Mouse (Mus musculus): ENCODE results near the gene Prkag2. TPM values are rescaled to one million over a fixed set of nuclear protein-coding genes. Genes with fewer than 3 reads are reported as not detected.

Prkag2 gene
- total RNA-seq (2014; fragmentation: Nextera tagmentation): 27.3 and 27.5 TPM in 2 replicates
- total RNA-seq (2017): 18.2 and 22.7 TPM in 2 replicates

DNA sequence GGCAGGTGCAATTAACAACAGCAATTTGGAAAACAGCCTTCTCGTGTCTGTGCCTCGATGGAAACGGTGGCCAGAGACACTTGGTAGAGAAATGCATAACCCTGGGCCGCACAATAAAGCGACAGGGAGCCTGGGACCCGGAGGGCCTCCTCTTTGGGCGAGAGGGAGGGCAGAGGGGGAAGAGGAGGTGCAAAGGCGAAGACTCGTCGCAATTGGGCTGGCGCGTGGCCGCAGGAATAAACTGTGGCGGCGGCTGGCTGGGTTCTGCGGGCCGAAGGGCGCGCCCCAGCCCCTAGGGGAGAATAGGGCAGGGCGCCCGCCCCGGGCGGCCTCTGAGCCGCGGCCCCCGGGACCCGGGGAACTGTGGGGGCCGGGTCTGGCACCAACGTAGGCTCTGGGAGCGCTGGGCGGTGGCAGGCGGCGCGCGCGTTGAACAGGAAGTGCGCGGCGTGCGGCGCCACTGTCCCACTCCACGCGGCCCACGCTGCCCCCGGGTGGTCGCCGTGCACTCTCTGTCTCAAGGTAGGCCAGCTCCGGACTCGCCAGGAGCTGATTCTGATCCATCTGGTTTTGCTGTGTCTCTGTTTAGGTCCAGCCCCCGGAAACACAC is at the start of gene Prkag2:
Prkag2 (minus strand) TSS at position 127 of the 610 bp plus-strand sequence.
- ATAC-seq (replicated peaks; ENCODE audit: poor library complexity, severe bottlenecking): peak; percentile 46

DNA sequence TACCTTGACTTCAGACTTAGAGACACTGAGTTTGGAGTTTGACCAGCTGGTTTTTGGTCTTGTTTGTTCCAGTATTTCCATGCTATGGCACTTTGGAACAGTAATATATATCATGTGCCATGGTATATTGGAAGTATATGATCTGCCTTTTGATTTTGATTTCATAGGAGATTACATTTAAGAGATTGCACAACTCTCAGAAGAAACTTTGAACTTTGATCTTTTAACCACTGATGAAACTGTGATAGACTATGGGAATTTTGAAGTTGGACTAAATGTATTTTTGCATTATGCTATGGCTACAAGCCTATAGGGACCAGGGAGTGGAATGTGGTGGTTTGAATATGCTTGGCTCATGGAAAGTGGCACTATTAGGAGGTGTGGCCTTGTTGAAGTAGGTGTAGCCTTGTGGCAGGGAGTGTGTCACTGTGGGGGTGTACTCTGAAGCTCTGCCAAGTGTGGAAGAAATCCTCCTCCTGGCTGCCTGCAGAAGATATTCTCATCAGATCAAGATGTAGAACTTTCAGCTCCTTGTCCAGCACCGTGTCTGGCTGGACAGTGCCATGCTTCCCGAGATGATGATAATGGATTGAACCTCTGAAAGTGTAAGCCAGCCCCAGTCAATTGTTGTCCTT is 49.0 kb upstream of the Prkag2 start:
- ATAC-seq (replicated peaks; ENCODE audit: poor library complexity, severe bottlenecking): no peak

DNA sequence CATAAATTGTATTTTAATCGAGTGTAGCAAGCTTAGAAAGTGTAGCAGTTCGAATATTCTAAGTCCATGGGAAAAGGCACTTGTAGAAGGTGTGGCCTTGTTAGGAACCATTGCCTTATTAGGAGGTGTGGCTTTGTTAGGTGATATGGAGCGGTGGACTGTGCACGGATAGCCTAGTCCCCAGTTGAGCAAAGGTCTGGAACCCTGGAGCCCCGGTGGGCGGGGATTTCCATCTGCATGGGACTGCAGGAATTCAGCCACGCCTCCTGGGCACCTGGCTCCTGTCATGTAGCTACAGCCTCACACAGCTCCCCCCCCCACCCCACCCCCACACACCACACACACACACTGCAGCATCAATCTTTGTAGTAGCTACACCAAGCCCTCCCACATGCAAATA is 46.3 kb upstream of the Prkag2 start:
- ATAC-seq (replicated peaks; ENCODE audit: poor library complexity, severe bottlenecking): no peak

DNA sequence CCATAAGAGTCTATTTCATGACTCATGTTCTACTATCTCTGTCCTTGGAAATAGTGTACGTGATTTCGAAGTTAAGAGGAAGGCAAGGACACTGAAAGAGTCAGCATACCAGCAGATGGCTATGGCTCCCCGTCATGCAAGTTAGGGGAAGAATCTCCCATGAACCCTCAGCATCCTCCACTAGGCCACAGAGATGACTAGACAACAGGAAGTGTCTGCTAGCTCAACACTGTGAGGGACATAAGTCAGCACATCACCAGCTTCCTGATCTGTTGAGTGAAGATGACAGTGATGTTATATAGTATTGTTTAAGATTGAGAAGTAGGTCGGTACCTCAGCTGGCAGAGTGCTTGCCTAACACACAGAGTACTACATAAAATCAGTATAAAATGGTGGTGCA is 27.4 kb upstream of the Prkag2 start:
- peak; percentile 42 for ATAC-seq (replicated peaks; ENCODE audit: poor library complexity, severe bottlenecking)

DNA sequence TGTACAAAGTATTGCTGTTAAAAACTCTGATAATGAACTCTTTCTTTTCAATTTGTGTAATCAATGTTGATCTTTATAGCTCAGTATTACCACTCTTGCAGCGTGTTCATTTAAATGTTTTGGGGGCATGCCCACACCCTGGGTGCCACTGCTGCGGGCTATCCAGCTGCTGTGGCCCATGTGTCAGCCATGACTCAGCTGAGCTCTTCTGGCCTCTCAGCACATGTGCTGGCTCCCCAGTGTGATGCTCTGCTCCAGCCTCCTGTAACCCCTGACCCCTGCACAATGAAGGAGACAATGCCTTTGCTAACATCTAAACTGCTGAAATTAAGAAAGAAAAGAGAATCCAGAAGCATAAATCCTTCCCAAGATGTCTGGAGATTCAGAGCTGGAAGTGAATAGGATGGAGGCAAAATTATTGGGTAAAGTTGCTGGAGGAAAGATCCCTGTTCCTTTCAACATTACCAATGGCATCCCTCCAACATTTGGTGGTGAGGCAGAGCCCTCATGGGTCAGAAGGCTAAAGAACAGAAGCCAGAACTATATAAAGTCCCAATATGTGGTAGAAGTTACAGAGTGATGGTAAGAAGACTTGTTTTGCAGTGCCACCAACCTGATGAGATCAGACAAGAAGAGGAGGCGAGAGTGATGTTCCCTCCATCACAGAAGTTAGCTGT is 25.6 kb upstream of the Prkag2 start:
- no peak for ATAC-seq (replicated peaks; ENCODE audit: poor library complexity, severe bottlenecking)

DNA sequence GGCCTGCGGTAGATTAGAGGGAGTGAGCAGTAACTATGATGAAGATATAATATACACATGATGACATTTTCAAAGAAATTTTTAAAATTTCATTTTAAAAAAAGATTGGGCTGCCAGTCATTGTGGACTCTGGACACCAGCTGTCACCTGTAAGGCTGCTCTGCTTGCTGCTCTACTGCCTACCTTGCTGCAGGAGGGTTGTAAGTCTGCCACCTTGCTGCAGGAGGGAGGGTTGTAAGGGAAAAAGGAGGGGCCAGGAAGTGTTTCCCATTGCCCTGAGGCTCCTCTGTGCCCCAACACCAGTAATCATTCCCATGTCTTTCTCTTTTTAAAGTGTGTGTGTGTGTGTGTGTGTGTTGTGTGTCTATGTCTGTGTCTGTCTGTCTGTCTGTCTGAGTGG is 22.1 kb upstream of the Prkag2 start:
- ATAC-seq (replicated peaks; ENCODE audit: poor library complexity, severe bottlenecking): no peak

DNA sequence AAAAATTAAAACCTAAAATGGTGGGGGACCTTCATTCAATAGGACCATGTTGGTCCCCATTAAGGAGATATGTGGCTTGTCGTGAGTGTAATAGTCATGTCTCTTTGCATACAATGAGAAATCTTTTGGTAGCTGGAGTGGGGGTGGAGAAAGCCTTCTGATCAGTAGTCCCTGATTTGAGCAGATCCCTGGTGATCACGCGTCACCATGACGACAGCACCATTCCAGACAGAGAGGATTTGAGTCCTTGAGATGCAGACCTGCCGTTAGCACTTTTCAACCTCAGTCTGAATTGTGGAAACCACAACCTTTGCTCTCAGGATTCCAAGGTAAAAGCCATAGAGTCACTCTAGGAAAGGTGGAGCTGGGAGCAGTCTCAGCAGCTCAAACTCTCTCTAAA is 18.7 kb upstream of the Prkag2 start:
- ATAC-seq (replicated peaks; ENCODE audit: poor library complexity, severe bottlenecking): no peak

DNA sequence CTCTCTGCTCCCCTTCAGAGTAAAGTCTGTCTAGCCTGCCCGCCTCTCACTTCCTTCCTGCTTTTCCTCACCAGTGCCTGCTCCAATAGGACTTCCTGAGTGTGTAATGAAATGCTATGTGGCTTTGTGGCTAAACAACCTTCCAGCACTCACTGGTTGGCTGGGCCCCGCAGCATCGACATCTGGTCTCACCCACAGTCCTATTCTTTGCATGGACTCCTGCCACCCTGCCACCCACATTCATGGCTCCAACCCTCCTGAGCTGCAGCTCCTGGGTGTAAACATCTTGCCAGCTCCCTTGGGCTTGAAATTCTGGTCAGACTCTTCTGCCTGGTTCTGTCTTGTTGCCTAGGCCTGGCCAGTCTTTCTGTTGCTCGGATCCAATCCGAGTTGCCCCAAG is 15.6 kb upstream of the Prkag2 start:
- ATAC-seq (replicated peaks; ENCODE audit: poor library complexity, severe bottlenecking): peak; percentile 91

DNA sequence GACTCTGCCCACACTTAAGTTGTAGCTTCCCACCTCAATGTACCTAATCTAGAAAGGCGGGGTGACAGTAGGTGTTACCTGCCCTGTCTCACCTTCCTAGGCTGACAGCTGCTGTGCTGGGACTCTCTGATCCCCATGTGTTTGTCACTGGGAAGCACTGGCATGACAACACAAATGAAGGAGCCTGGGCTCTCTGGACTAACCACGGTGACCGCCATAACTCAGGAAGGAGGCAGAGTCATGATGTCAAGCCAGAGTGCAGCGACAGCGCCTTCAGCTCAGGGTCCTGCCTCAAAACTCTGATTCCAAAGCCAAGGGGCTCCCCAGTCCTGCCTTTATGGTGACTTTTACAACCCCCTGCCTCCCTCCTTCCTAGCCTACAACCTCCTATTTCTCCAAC is 14.8 kb upstream of the Prkag2 start:
- ATAC-seq (replicated peaks; ENCODE audit: poor library complexity, severe bottlenecking): 0 out of 2 replicates have a peak, but pooled peaks have one; percentile 20

DNA sequence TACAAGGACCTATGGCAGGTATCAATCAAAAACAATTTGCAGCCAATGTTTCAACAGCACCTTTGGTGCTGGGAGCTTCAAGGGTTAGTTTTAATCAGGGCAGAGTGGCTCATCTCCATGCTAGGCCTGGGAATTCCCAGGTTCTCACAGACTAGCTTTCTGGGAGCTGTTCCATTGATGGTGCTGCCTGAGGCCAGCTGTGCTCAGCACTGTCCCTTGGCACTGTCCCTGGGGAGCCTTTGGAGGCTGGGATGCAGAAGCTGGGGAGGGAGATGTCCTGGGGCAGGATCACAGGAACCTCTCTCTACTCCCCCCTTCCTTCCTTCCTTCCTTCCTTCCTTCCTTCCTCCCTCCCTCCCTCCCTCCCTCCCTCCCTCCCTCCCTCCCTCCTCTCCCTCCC is 13.7 kb upstream of the Prkag2 start:
- ATAC-seq (replicated peaks; ENCODE audit: poor library complexity, severe bottlenecking): no peak

DNA sequence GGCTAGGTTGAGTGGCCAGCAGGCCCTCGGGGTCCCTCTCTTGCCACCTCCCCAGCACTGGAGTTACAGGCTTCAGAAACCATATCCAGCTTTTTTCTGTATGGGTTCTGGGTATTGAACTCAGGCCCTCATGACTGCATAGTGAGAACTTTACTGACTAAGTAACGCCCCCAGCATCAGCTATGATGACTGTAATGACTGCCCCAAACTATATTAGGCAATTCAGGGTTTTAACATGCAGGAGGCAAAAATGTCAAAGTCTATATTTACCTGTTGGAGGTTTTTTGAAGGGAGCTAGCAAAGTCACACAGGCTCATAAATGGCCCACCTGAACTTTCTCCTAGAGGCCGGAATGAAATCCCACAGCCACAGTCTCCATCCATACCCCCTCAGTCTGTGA is 9.9 kb upstream of the Prkag2 start:
- ATAC-seq (replicated peaks; ENCODE audit: poor library complexity, severe bottlenecking): no peak

DNA sequence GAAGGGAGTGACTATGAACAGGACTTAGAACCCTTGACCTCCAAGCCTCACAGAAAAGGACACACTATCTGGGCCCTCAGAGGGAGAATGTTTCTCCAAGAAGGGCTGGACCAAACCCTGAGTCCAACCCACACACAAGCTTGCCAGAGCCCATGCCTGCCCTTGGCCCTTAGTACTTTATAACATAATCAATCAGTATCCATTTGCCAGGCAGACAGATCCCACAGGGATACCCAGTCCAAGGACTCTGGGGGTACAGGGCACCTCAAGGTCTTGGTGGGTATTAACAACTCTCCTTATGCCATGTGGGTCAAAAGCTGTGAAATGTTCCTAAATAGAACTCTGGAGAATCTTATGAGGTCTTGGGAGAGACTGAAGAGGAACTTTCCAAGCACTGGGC is 5.3 kb upstream of the Prkag2 start:
- ATAC-seq (replicated peaks; ENCODE audit: poor library complexity, severe bottlenecking): no peak

DNA sequence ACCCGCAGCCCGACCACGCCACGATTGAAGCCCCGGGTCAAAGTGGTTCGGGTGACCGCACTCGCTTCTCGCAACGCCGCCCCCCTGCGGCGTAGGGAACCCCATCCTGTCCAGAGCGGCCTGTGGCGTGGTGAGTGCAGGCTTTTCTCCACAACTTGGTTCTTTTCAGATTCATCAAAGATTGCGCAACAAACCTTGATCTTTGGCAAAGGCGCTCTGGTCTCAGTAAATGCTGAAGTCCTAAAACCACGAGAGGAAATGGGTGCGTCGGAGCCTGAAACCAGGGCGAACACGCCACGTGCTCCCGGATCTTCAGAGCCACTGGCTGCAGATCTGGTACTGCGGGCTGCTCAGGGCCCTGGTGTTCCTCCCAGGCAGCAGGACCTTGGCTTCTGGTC is 683 bp upstream of the Prkag2 start:
- ATAC-seq (replicated peaks; ENCODE audit: poor library complexity, severe bottlenecking): peak; percentile 74

DNA sequence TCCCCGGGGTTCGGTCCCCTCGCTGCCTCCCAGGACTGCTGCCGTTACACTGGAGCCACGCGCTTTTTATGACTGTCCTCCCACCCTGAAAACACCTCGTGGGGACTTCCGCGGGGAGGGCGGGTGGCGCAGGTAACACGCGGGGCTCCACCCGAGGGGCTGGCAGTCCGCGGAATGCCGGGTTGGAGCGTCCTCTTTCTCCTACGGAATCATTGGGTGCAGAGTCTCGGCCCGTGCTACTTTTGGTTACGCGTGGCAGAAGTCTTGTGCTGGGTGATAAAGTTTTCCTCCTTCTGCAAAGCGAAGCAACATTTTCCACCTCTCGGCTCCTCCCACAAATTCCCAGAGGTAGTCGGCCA is 306 bp downstream of the Prkag2 start:
- no peak for ATAC-seq (replicated peaks; ENCODE audit: poor library complexity, severe bottlenecking)

DNA sequence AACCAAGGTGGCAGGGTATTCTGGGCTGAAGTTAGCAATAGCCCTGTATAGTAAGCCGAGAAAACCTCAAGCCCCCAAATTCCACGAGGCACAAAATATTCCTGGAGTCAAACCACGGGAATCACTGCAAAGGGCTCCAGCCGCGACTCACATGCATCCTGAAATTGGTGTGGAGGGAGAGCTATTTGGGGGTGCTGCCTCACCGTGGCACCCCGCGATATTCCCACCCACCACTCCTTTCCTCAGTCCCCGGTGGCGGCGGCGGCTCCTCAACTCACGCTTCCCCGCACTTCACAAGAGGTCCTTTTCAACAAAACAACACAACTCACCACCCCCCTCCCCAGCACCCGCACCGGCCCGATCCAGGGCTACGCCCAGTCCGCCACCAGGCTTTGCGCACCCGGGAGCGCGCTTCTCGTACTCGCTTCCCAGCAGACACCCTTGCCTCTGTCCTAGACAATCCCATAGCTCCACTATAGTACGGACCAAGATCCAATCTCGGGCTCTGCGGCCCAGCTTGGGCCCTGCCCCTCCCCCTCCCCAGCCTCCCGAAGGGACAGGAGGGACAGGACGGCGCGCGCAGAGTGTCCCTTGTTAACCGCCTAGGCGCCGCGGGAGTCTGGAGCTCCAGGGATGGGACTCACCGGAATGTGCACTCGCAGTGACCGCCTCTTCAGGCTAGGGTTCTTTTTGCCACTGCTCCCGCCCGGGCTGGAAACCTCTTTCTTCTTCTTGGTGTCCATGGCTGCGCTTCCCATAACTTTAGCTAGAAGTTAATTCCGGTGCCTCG is 880 bp downstream of the Prkag2 start:
- ATAC-seq (replicated peaks; ENCODE audit: poor library complexity, severe bottlenecking): peak; percentile 4; the same call in 1 of the 2 replicates

DNA sequence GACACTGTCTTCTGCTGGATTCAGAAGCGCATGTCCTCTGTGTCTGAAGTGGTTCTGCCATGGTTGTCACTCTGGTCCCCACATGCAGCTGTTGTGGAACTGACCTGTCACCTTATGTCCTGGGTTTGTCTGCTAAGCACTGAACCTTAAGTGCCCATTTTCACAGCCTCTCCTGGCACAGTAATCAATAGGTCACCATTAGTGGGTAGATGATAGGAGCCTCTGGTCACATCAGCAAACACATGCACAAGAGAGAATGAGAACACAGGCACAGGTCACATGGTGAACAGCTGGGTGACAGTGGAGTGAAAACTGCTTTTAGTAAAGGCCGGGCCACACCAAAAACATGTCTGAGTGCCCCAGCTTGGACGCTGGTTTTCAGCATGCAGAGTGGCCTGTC is 2.6 kb downstream of the Prkag2 start:
- no peak for ATAC-seq (replicated peaks; ENCODE audit: poor library complexity, severe bottlenecking)

DNA sequence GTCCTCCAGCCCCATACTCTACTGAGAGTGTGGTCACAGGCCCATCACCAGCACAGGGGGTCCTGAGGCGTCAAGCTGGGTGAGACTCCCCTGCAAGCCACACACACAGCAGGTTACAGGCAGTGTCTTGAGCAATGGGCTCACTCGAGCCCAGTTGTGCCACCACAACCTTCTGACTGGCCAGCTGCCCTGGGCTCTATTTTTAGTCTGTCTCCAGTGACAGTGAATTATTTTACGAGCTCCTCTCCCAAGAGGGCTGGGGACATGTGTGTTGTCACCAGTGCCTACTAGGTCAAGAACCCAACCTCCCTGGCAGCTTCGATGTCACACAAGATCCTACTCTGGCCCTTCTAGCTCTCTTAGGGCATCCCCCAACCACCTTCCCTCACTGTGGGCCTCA is 4.0 kb downstream of the Prkag2 start:
- no peak for ATAC-seq (replicated peaks; ENCODE audit: poor library complexity, severe bottlenecking)

DNA sequence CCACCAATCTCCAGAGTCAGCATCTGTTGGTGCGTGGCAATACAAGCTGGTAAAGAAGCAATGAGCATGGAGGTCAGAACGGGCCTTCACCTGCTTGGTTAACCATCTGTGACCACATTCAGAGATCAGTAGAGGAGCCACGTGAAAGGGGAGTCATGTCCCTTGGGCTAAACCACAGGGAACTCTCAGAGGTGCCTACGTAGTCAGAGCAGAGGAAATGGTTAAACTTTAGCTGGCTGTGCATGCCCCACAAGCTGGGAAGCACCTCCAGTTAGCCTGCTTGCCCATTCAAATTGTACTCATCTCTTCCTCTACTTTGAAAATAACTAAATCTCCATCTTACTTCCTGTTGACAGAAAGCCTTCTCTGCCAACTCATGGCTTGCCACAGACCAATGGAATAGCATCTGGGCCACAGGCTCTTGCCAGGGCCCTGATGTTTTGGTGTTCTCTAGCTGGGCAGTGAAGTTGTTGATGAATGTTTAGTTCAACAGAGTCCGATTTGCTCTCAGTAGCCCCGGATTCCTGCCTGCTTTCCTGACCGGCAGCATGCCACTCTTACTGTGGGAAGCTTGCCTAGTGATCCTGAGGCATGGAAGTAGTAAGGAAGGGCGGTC is 7.7 kb downstream of the Prkag2 start:
- ATAC-seq (replicated peaks; ENCODE audit: poor library complexity, severe bottlenecking): peak; percentile 8

DNA sequence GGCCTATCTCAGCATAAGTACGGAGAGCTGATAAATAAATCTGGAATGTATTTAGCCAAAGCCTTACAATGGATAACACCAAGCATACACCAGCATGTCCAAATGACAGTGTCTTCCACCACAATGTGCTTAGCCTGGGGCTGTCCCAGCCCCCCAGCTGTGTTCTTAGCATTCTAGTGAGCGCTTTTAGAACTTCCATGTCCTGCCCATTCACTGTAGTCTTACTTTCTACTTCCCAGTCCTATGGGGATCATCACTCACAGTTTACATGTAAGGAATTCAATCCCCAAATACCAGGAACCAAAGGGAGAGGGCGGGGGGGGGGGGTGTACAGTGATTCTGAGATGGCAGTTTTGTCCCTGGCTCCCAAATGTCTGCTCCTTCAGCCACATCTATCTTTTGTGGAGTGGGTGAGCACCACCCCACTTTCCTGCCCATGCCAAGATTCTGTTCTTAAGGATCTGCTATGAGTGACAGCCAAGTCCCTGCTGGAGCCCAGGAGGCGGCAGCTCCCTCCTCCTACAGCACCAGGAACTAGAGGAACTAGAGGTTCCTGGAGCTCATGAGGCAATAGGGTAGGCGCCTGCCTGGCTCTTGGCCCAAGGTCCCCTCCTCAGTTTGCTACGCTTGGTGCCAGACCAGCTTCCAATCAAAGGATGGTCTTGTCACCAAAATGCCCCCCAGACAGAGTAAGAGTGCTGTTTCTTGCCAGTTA is 11.0 kb downstream of the Prkag2 start:
- ATAC-seq (replicated peaks; ENCODE audit: poor library complexity, severe bottlenecking): 0 out of 2 replicates have a peak, but pooled peaks have one; percentile 21

DNA sequence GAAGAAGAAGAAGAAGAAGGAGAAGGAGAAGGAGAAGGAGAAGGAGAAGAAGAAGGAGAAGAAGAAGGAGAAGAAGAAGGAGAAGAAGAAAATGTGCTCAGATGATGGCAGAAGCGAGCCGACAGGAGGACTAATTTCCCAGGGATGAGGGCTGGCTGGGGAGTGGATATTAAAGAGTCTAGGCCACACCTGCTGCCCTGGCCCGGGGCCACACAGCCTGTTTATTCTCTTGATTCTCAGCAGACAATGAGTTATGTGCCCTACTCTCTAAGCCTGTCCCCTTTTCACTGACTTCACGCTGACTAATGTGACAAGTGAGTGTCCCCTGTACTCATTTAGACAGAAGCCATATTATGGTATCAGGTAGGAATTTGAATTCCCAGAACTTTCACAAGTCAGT is 11.8 kb downstream of the Prkag2 start:
- ATAC-seq (replicated peaks; ENCODE audit: poor library complexity, severe bottlenecking): no peak
